Mouse (Mus musculus): ENCODE data around the gene Fundc1.
A peak's percentile ranks its signal among the peaks of the same experiment; 100 is the strongest.
"Not testable (repeated sequence)": the region's sequence is repeated elsewhere in the genome, so short reads cannot be mapped to it uniquely, and the experiment has no call there.

The Fundc1 gene

DNA sequence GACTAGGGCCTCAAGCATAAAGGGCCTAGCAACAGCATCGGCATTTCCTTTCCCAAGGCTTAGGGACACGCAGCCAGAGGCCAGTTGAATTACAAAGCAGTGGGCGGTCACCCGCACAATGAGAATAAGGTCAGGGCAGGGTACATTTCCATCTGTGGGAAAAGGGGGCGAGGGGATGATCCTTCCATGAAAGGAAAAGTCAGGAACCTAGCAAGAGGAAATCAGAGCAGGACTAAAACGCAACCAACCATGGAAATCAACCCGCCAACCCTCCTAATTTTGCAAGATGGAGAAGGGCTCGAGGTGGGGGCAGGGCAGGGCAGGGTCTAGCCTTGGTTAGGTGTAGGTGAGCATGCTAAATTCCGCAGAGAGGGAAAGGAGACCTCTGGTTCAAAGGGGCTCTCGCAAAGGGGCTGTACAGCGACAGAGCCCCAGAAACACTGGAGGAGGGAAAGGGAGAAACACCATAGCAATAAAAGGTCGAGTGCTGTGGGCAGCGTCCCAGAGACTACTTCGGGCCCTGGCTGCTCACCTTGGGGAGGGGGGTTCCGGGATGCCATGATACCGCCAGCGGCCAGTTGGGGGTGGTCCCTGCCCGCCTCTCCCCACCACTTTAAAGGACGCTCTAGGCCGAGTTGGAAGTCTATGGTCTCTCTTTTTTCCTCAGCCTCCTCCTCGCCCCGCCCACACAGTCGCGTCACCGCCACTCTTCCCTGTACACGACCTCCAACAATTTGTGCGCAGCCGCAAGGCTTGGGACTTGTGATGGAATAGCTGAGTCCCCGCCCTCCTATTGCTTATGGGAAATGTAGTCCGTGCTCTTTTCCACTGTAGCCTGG is at the start of gene Fundc1:
Gene Fundc1, minus strand, starts transcription at position 705 of the 839 bp plus-strand sequence.
- peak; percentile 98 for DNase-seq

DNA sequence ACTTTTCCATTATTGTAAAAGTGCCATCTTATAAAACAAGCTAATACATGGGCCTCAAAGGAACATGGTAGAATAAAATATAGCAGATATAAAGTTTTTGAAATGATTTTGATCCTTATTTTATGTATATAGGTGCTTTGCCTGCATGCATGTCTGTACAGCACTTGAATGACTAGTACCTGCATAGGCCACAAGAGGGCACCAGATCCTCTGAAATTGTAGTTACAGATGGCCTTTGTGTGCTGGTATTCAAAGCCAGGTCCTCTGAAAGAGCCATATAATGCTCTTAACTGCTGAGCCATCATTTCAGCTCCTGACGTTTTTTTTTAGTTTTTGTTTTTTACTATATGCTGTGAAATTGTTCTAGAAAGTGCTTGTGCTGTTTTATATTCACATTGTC is 39.1 kb upstream of the Fundc1 start:
- DNase-seq, result no peak

DNA sequence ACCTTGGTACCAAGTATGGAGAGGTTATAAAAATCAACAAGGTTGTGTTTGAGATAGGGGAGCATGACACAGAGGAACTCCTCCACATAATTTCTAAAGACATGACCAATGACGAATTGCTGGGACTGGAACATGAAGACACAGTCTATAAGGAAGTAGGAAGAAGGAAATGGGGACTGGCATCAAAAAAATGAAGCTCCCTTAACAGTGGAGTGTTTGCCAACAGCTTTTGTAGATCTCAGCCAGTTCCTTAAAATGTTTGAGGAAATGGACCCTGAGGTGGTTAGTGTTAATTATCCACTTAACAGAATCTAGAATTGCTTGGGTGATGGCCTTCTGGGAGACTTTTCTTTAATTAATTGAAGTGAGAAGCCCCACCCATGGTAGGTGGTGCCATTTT is 36.6 kb upstream of the Fundc1 start:
- DNase-seq, result peak; percentile 7

DNA sequence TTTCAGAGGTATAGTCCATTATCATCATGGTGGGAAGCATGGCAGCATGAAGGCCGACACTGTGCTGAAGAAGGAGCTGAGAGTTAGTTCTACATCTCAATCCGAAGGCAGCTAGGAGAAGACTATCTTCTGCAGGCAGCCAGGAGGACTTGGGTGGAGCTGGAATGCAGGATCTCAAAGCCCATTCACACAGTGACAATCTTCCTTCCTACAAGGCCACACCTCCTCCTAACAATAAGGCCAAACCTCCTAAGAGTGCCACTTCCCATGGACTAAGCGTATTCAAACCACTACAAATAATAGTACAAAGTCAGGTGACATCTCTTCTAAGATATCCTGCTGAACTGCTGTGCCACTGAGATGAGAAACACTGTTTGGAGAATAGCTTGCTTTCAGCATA is 35.5 kb upstream of the Fundc1 start:
- DNase-seq, result no peak

DNA sequence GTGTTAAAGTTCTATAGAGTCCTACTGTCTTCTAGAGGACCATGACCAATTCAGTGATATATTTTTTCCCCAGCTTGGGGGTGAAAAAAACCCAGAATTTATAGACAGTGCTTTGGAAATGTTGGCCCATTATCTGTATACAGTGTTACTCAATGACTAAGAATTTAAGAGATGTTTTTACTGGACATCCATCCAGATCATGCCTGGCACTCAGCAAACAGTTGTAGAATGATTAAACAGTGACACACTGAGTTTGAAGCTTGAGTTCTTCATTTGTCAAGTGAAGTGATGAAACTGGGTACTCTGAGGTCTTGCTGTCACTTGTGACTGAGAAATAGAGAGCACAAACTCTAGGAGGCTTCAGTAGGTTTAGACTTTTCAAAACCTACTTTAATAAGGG is 21.2 kb upstream of the Fundc1 start:
- DNase-seq, result no peak

DNA sequence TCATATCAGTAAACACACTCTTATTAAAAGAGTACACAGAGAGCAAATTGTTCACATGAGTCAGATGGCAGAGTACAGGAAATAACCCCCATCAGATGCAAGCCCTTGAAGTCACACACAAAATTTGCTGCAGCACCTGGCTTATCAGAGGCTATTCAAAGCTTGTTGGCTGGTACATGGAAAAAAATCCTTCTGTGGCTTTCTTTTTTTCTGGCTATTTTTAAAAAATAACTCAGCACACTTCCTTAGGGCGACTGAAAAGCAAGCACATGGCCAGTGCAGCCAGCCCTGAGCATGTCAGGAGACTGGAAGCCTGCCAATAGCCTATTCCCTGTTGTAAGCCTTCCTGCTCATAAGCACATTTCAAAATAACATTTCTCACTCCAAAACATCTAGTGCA is 18.6 kb upstream of the Fundc1 start:
- peak; percentile 59 for DNase-seq

DNA sequence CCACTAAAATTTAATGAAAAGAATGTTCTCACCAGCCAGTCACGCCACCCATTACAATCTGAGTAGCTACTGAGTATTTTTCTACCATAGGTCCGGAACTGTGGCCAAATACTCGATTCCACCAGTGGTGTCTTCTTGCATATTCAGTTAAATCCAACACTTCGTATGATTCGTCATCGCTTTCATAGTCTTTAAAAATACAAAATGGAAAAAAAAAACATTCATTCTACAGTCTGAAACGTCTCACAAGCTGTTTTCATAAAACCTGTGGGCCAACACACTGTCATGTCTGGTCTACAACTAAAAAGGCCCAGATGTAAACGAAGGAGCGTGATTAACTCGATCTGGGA is 879 bp downstream of the Fundc1 start:
- DNase-seq, result peak; percentile 12

DNA sequence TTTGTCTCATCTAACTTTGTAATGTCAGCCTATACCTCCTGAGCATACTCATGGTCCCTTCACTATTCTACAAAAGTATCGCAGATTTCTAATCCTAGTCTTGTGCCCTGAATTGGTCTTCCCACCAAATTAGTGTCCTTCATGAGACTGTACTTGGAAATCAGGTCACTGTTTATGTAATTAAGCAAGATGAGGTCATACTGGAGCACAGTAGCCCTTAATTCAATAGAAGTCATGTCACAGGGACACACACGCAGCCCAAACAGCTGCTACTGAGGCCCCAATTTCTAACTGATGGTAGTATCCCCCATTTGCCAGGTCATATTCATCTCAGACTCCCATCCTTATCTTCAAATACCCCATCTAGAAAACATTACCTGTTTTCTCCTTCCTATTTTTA is 3.5 kb downstream of the Fundc1 start:
- DNase-seq, result no peak

DNA sequence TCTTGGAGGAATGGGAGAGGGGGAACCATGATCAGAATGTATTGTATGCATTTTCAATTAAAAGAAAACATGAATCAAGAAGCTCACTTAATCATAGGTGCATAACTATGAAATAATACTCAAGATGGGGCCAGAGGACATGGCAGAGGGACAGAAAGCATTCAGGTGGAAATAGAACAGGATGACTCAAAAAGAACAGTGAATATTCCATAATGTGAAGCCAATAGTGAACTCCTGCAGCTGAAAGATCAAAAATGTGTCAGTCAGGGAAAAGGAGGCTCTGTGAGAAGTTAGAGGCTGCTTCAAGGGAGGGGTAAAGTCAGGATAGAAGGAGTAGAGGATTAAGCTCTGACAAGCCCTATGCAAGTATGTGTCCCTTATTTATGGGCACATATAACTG is 6.4 kb downstream of the Fundc1 start:
- no peak for DNase-seq

DNA sequence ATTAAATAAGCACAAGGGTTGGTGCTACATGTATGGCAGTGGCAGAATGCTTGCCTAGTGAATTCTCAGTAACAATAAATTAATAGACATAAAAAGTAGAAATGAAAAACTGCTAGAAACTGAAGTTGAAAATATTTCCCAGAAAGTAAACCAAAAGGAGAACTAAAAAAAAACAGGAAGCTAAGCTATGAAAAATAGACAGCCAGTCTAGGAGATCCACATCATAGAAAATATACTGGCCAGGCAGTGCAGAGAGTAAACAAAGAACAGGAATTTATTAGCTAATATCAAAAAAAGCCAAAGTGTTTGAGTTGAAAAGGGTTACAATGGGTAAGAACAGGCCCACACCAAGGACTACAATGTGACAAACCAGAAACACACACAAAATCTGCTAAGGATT is 7.4 kb downstream of the Fundc1 start:
- DNase-seq, result no peak

DNA sequence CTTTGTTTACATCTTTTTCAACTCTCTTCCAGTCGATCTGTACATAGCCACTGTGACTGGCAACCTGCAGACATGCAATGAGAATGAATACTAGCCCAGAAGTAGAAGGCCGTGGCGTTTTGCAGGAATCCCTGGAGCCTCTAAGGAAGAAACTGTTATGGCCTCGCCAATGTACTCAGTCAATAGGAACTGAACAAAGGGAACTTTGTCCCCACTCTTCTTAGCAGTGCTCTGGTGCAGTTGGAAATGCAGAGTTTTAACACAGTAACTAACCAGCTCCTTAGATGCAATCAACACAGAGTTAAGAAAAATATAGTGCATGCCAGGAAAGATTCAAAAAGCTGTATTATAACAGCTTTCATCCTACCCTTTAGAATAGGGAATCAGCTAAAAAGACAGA is 13.4 kb downstream of the Fundc1 start:
- no peak for DNase-seq

DNA sequence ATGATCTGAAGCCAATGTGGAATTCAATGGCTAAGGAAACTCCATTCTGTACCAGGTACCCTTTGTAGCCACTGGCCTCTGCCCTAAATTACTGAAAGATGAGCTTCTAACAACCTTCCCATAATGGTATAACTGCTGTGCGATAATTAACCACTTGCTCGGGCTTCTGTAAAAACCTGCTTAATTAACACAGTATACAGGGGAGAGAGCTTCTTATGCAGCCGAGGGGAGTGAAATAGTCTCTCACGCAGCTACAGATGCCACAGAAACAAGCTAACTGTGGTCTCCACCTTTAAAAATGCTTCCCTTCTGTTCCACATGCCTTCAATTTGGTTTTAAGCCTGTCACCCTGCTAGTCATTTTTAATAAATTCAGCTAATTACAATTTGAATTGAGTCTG is 17.6 kb downstream of the Fundc1 start:
- DNase-seq, result no peak

DNA sequence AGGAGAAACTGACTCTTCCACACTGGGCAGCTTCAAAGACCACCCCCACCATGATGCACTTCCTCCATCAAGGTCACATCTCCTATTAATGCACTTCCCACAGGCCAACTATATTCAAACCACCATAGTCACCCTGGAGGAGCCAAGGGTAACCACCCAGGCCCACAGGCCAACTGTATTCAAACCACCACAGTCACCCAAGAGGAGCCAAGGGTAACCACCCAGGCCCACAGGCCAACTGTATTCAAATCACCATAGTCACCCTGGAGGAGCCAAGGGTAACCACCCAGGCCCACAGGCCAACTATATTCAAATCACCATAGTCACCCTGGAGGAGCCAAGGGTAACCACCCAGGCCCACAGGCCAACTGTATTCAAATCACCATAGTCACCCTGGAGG is 20.5 kb downstream of the Fundc1 start:
- DNase-seq, result not testable (repeated sequence)

DNA sequence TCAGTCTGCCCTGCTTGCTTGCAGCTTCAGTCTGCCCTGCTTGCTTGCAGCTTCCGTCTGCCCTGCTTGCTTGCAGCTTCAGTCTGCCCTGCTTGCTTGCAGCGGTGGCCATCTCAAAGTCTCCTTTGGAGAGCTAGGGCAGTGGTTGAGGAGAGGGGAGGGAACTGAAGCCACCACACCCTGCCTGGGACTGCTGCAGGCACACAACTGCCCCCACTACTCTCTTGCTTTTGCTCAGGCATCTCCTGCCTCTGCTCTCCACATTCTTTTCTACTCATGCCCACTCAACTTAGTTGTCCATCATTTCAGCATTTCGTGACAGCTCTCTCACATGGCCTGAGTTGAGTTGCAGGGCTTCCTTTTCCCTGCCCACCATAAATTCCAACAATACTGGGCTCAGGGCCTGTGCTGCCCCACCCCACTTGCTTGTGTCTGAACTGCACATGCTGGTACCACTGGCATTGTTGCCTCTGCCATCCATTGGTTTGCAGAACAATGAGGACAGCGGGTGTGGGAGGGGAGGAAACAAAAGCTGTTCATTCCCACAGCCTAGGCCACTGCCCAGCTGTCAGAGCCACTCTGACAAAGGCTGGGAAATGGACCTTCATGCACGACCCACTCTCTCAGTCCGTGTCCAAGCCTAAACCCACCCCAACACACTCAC is 24.9 kb downstream of the Fundc1 start:
- peak; percentile 64 for DNase-seq

DNA sequence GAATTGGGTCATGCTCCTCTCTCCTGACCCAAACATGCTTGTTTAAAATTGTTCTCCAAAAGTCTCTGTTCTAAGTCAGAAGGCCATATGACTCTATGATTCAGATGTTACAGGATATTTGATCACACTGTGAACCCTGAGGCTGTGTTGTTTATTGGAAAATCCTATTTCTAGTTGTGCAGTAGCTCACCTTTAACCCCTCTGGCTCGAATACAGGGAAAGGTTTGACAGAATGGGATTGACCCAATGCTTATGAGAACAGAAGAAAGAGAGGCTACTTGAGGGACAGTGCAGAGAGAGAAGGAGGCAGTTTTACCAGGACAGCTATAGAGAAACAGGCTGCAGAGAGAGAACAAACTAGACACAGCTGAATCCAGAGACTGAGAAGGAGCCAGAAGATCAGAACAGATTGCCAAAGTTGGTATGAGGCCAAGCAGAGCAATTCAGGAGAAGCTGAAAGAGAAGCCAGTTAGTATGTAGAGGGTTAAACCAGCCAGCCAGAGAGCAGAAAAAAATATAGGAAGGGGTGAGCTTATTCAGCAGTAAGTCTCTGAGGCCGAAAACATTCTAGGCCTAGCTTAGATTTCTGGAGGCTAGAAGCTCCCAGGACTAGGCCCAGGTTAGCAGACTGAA is 27.1 kb downstream of the Fundc1 start:
- no peak for DNase-seq

DNA sequence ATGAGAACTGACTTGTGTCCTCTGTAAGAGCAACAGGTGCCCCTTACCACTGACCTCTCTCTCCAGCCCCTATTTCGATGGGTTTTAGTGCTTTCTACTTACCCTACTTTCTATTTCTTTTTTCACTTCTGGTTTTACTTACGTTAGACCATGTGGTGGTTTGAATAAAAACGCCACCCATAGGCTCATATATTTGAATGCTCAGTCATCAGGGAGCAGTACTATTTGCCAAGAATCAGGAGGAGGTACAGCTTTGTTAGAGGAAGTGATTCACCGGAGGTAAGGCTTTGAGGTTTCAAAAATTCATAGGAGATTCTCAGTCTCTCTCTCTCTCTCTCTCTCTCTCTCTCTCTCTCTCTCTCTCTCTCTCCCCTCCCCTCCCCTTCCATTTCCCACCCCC is 34.4 kb downstream of the Fundc1 start:
- no peak for DNase-seq

DNA sequence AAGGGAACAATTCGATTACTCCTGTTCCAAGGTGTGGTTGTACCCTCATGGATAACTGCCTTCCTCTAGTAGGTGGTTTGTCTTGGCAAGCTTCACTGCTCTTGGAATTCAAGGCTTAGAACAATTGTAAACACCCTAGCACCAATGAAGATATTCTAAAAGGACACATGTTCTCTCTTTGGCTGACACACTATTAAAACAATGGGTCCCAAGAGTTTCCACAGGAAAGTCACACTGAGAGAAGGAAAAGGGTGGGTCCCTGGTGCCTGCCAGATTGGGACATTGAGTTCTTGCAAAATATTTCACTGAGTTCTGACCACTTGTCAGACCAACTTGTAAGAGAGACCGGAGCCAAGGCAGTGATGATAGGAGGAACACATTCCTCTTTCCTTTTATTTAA is 45.1 kb downstream of the Fundc1 start:
- no peak for DNase-seq

DNA sequence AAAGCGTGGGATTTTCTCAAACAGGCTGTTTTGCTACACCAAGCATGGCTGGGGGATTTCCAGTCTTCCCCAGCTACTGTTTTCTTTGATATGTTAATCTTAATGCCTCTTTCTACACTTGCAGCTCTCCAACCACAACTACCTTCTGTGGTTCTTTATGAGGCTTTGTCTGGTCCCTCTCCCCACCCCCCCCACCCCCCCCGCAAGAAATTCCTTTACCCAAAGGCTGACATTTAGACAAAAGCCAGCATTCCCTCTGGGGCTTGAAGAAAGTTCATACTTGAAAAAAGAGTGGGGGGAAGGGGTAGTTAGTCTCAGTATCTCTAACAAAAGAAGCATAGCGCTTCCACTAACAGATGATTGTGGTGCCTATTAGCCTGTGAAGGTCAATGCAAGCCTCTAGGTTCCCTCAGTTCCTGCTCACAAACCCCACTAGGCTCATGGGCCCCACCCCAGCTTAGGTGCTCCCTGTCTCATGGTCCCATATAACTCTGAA is 50.9 kb downstream of the Fundc1 start:
- no peak for DNase-seq

DNA sequence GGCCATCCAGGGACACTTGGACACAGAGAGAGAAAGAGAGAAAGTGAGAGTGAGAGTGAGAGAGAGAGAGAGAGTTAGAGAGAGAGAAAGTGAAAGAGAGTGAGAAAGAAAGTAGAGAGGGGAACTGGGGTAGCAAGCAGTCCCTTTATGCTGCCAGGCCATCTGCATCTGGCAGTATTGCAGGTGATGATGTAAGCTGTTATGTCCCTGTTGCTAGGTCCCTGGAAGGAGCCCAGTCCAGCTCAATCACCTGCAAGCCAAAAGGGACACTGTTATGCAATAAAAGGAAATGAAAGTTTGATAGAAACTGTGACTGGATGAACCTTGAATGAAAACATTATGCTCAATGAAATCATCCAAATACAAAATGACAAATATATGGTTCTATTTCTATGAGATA is 52.0 kb downstream of the Fundc1 start:
- DNase-seq, result no peak

DNA sequence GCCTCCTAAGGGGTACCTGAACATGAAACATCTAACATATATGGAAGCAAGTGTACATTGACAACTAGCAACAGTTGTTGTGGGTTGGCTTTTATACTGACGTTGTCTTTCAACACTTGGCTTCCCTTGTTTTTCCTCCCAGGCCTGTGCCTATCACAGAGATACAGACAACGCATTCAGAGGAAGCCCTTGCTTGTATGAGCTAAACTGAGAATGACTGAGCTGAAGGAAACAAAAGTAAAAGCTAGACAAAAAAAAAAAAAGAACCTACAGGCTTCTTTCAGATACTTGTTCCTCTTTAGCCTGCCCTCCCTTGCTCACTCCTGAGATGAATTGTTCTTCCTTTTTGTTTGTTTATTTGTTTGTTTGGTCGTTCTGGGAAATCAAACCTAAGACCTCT is 58.1 kb downstream of the Fundc1 start:
- DNase-seq, result no peak

DNA sequence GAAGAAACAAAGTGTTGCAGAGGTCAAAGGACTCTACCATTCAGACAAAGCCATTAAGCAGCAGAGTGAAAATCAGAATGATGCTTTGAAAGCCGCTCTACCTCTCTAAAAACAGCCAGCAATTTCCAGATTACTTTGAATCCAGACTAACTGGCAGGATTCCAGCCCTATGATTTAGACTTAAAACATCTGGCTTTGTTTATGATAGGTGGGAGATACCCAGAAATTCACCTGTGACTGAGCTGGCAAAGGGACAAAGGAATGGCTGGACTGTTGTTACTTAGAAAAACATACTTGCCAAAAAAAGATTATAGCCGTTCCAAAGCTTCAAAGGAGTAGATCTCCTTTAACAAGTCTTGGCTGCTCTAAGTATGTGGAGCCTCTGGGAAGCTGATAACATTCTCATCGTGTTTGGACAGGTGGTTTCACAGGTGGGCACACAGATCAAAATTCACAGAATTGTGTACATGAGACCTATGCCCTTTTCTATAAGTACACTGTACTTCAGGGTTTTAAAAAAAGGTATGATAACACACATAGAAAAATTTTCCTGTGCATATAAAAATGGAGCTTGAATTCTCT is 60.0 kb downstream of the Fundc1 start:
- no peak for DNase-seq

All from layer of hippocampus, adult 9-11 months (tissue).